25 mouse cellular contexts compared by ENCODE assay signal in the genomic region with DNA sequence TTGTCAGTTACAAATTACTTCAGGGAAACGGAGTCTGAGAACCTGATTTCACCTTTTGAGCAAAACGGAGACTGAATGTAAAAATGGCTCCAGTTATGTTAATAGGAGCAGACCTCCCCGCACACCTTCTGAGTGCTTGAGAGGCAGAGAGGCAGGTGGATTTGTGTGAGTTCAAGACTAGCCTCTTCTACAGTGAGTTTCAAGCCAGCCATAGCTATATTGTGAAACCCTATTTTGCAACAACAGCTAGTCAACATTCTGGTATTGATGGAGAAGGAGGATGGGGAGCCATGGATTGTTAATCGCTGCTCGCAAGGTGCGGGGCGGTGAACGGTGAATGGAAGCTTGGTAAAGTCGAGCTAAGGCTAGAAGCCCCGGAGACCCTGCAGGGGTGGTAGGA. TPM values are rescaled to one million over a fixed set of nuclear protein-coding genes. Genes with fewer than 3 reads are reported as not detected.
DNase-seq lines count a peak whose midpoint lies in the region; ATAC-seq and TF ChIP-seq lines count a peak whose summit lies in the region.
"Had no signal": no experiment of that assay in that cellular context is flagged by ENCODE, and none has a peak within 500 bp of the region (broad histone marks: within the 10 kb centered on the region; RNA-seq: fewer than 3 reads in every experiment).

No protein-coding gene starts in this region.

- no peak for TF ChIP-seq CTCF in cerebellum, adult 2 months (IDR thresholded peaks at IDR 0.05; ENCODE audit: borderline replicate concordance, insufficient read depth, low read depth, low read length)

- peak; percentile 18 for DNase-seq in hindbrain, embryonic 14.5 days (ENCODE audit: low spot score)
- DNase-seq in 416B (ENCODE audit: low read depth) (peak; percentile 39), R1 (ENCODE audit: low read depth, low spot score) (peak; percentile 64)
- DNase-seq in liver, embryonic 13.5 days, result no peak
- DNase-seq in cerebellum, adult 2 months, result no peak
- DNase-seq in Muller cell, postnatal 12 days (ENCODE audit: inconsistent ontology term), result no peak
- no peak for DNase-seq in kidney, adult 8-10 months
- DNase-seq: adrenal gland, postnatal 14 days; cerebellum, adult 11 months; cerebellum, postnatal 36 days; gastrocnemius, postnatal 14 days; heart, adult 18-20 months; heart, postnatal 4 days; kidney, adult 9 months; kidney, postnatal 4 days; thymus, adult 18-20 months; thymus, postnatal 4 days had no signal

- no peak overlapping the region for H3K4me2 ChIP-seq in hindbrain, embryonic 14.5 days (replicated peaks)
- H3K4me2 ChIP-seq in hindbrain, embryonic 16.5 days (ENCODE audit: low read length), result no peak overlapping the region
- peak overlapping the region; percentile 82 for H3K4me2 ChIP-seq in liver, embryonic 13.5 days
- H3K4me2 ChIP-seq: forebrain, embryonic 13.5 days; limb, embryonic 13.5 days; midbrain, embryonic 15.5 days; neural tube, embryonic 15.5 days had no signal

- H3K27me3 ChIP-seq in hindbrain, embryonic 14.5 days (ENCODE audit: control insufficient read depth, insufficient read depth, low read length), result no peaks in the 10 kb centered on the region
- H3K27me3 ChIP-seq in hindbrain, embryonic 16.5 days (replicated peaks; ENCODE audit: control insufficient read depth, insufficient read depth, low read length), result no peaks in the 10 kb centered on the region
- H3K27me3 ChIP-seq in liver, embryonic 13.5 days, result peaks cover 35% of the 10 kb centered on the region
- H3K27me3 ChIP-seq in cerebellum, adult 2 months (ENCODE audit: control insufficient read depth, insufficient read depth, low read length), result no peaks in the 10 kb centered on the region
- H3K27me3 ChIP-seq: CH12.LX; forebrain, embryonic 13.5 days; midbrain, embryonic 15.5 days; neural tube, embryonic 15.5 days; Patski had no signal

- no peak for ATAC-seq in hindbrain, embryonic 14.5 days (ENCODE audit: low FRiP score)
- no peak for ATAC-seq in hindbrain, embryonic 16.5 days
- ATAC-seq in liver, embryonic 13.5 days (ENCODE audit: low read depth), result no peak
- ATAC-seq: forebrain, embryonic 13.5 days; lung, postnatal 0 days; midbrain, embryonic 15.5 days; Patski had no signal

- H3K9me3 ChIP-seq in hindbrain, embryonic 14.5 days (ENCODE audit: control insufficient read depth, low read length), result no peaks in the 10 kb centered on the region
- H3K9me3 ChIP-seq in hindbrain, embryonic 16.5 days (ENCODE audit: control insufficient read depth, low read length), result no peaks in the 10 kb centered on the region
- H3K9me3 ChIP-seq in liver, embryonic 13.5 days (replicated peaks), result no peaks in the 10 kb centered on the region
- H3K9me3 ChIP-seq: forebrain, embryonic 13.5 days; limb, embryonic 13.5 days; midbrain, embryonic 15.5 days; neural tube, embryonic 15.5 days had no signal

- no peak overlapping the region for H3K27ac ChIP-seq in hindbrain, embryonic 14.5 days
- no peak overlapping the region for H3K27ac ChIP-seq in hindbrain, embryonic 16.5 days (ENCODE audit: low read depth, low read length)
- no peak overlapping the region for H3K27ac ChIP-seq in liver, embryonic 13.5 days
- no peak overlapping the region for H3K27ac ChIP-seq in cerebellum, adult 2 months (ENCODE audit: insufficient read depth, low read length)
- H3K27ac ChIP-seq: forebrain, embryonic 13.5 days; limb, embryonic 13.5 days; midbrain, embryonic 15.5 days; neural tube, embryonic 15.5 days had no signal

- no peak for TF ChIP-seq POLR2A in cerebellum, adult 2 months (IDR thresholded peaks at IDR 0.05; ENCODE audit: borderline replicate concordance, insufficient read depth, low read length)

- peaks cover 9% of the 10 kb centered on the region for H3K4me1 ChIP-seq in hindbrain, embryonic 14.5 days (replicated peaks; ENCODE audit: control insufficient read depth, insufficient read depth, low read length)
- H3K4me1 ChIP-seq in hindbrain, embryonic 16.5 days (ENCODE audit: control insufficient read depth, insufficient read depth, low read depth, low read length), result peaks cover 11% of the 10 kb centered on the region
- H3K4me1 ChIP-seq in liver, embryonic 13.5 days (replicated peaks), result peaks cover 34% of the 10 kb centered on the region
- peaks cover 3% of the 10 kb centered on the region; the same call in 1 of the 2 replicates for H3K4me1 ChIP-seq in cerebellum, adult 2 months (ENCODE audit: control insufficient read depth, insufficient read depth, low read length)

- no peak overlapping the region for H3K4me3 ChIP-seq in hindbrain, embryonic 14.5 days (replicated peaks; ENCODE audit: low read length)
- H3K4me3 ChIP-seq in hindbrain, embryonic 16.5 days (ENCODE audit: low read length), result no peak overlapping the region
- H3K4me3 ChIP-seq in liver, embryonic 13.5 days (replicated peaks), result 0 out of 2 replicates have a peak overlapping the region, but pooled peaks have one; percentile 9
- no peak overlapping the region for H3K4me3 ChIP-seq in cerebellum, adult 2 months (replicated peaks; ENCODE audit: insufficient read depth, low read depth, low read length)
- H3K4me3 ChIP-seq: forebrain, embryonic 13.5 days; limb, embryonic 13.5 days; midbrain, embryonic 15.5 days; neural tube, embryonic 15.5 days had no signal

- 53% methylated on average over 10 of the region's 10 CpGs for WGBS in hindbrain, embryonic 14.5 days
- 56% methylated on average over 10 of the region's 10 CpGs for WGBS in hindbrain, embryonic 16.5 days
- WGBS in liver, embryonic 13.5 days (ENCODE audit: insufficient replicate concordance), result 43% methylated on average over 10 of the region's 10 CpGs
- 80% methylated on average over 10 of the region's 10 CpGs for WGBS in cerebellum, adult 2 months

- H3K9ac ChIP-seq in hindbrain, embryonic 14.5 days, result no peak overlapping the region
- no peak overlapping the region for H3K9ac ChIP-seq in hindbrain, embryonic 16.5 days (ENCODE audit: low read depth, low read length)
- H3K9ac ChIP-seq in liver, embryonic 13.5 days, result no peak overlapping the region
- H3K9ac ChIP-seq: forebrain, embryonic 13.5 days; limb, embryonic 13.5 days; midbrain, embryonic 15.5 days; neural tube, embryonic 15.5 days had no signal

- H3K36me3 ChIP-seq in hindbrain, embryonic 14.5 days (replicated peaks; ENCODE audit: control insufficient read depth, insufficient read depth), result no peaks in the 10 kb centered on the region
- no peaks in the 10 kb centered on the region for H3K36me3 ChIP-seq in hindbrain, embryonic 16.5 days (ENCODE audit: control insufficient read depth, insufficient read depth, low read length)
- no peaks in the 10 kb centered on the region for H3K36me3 ChIP-seq in liver, embryonic 13.5 days
- H3K36me3 ChIP-seq: limb, embryonic 13.5 days; midbrain, embryonic 15.5 days; neural tube, embryonic 15.5 days had no signal

RNA-seq across cellular contexts. Expression of a gene that starts 12.5 kb away (rescaled TPM):
- 1,333 and 1,355 TPM in 2 replicates for polyA plus RNA-seq in hindbrain, embryonic 14.5 days (2014; fragmentation: Nextera tagmentation; extraction: Ambion mirVana)
- polyA plus RNA-seq in hindbrain, embryonic 16.5 days (2015; fragmentation: Nextera tagmentation; extraction: Ambion mirVana), result 1,508 and 1,522 TPM in 2 replicates
- 517 and 564 TPM in 2 replicates for polyA plus RNA-seq in liver, embryonic 13.5 days (2015; fragmentation: Nextera tagmentation; extraction: Ambion mirVana)
- 1,009 and 1,093 TPM in 2 replicates for polyA plus RNA-seq in cerebellum, adult 2 months (2012; rRNA removed)

RNA-seq across cellular contexts. Expression of a gene that starts 13.4 kb away (rescaled TPM):
- 0.63 TPM in 1 of 2 replicates, not detected in the other for polyA plus RNA-seq in hindbrain, embryonic 14.5 days (2014; fragmentation: Nextera tagmentation; extraction: Ambion mirVana)
- polyA plus RNA-seq in hindbrain, embryonic 16.5 days (2015; fragmentation: Nextera tagmentation; extraction: Ambion mirVana), result 0.45 and 0.55 TPM in 2 replicates
- polyA plus RNA-seq in liver, embryonic 13.5 days (2015; fragmentation: Nextera tagmentation; extraction: Ambion mirVana), result 0.10 and 0.21 TPM in 2 replicates
- 0.28 and 0.41 TPM in 2 replicates for polyA plus RNA-seq in cerebellum, adult 2 months (2012; rRNA removed)

RNA-seq across cellular contexts. Expression of a gene that starts 31.4 kb away (rescaled TPM):
- 6.8 and 10.2 TPM in 2 replicates for polyA plus RNA-seq in hindbrain, embryonic 14.5 days (2014; fragmentation: Nextera tagmentation; extraction: Ambion mirVana)
- 10.2 and 12.0 TPM in 2 replicates for polyA plus RNA-seq in hindbrain, embryonic 16.5 days (2015; fragmentation: Nextera tagmentation; extraction: Ambion mirVana)
- polyA plus RNA-seq in liver, embryonic 13.5 days (2015; fragmentation: Nextera tagmentation; extraction: Ambion mirVana), result 5.8 and 6.2 TPM in 2 replicates
- polyA plus RNA-seq in cerebellum, adult 2 months (2012; rRNA removed), result 19.6 and 21.4 TPM in 2 replicates

RNA-seq across cellular contexts. Expression of a gene that starts 38.9 kb away (rescaled TPM):
- polyA plus RNA-seq in hindbrain, embryonic 14.5 days (2014; fragmentation: Nextera tagmentation; extraction: Ambion mirVana), result 34.3 and 36.7 TPM in 2 replicates
- 40.2 and 42.5 TPM in 2 replicates for polyA plus RNA-seq in hindbrain, embryonic 16.5 days (2015; fragmentation: Nextera tagmentation; extraction: Ambion mirVana)
- polyA plus RNA-seq in liver, embryonic 13.5 days (2015; fragmentation: Nextera tagmentation; extraction: Ambion mirVana), result 30.7 and 31.8 TPM in 2 replicates
- 37.1 and 39.1 TPM in 2 replicates for polyA plus RNA-seq in cerebellum, adult 2 months (2012; rRNA removed)

Comparison
In these comparisons a context has a peak if more than half of its experiments do, and no peak if none do; other contexts are left out.
1. DNase-seq: peak in hindbrain, embryonic 14.5 days (single experiment), 416B (single experiment) and R1 (single experiment); none in liver, embryonic 13.5 days (single experiment), cerebellum, adult 2 months (0 of 2), Muller cell, postnatal 12 days (single experiment) and kidney, adult 8-10 months (0 of 2).